Comparison of ENCODE assay signal across 14 mouse cellular contexts in genomic region chr5:129155902-129156311, GRCm38 (mm10). TPM values are rescaled to one million over a fixed set of nuclear protein-coding genes. Genes with fewer than 3 reads are reported as not detected.
DNase-seq lines count a peak whose midpoint lies in the region; ATAC-seq and TF ChIP-seq lines count a peak whose summit lies in the region.
"Had no signal": no experiment of that assay in that cellular context is flagged by ENCODE, and none has a peak within 500 bp of the region (broad histone marks: within the 10 kb centered on the region; RNA-seq: fewer than 3 reads in every experiment).

No protein-coding gene starts in this region.

- H3K4me3 ChIP-seq in ES-Bruce4 (ENCODE audit: low read depth, low read length), result no peak overlapping the region
- no peak overlapping the region for H3K4me3 ChIP-seq in embryonic facial prominence, embryonic 11.5 days (ENCODE audit: low read depth, low read length)
- no peak overlapping the region for H3K4me3 ChIP-seq in hindbrain, embryonic 13.5 days
- H3K4me3 ChIP-seq in midbrain, embryonic 15.5 days, result no peak overlapping the region
- H3K4me3 ChIP-seq: megakaryocyte, embryonic 14.5 days had no signal

- TF ChIP-seq POLR2A in ES-Bruce4 (IDR thresholded peaks at IDR 0.05; ENCODE audit: insufficient read depth, low read length), result no peak

- no peaks in the 10 kb centered on the region for H3K27me3 ChIP-seq in ES-Bruce4 (ENCODE audit: control insufficient read depth, insufficient read depth, low read length, poor library complexity, severe bottlenecking)
- no peaks in the 10 kb centered on the region for H3K27me3 ChIP-seq in embryonic facial prominence, embryonic 11.5 days (ENCODE audit: control insufficient read depth, insufficient read depth, low read length)
- no peaks in the 10 kb centered on the region for H3K27me3 ChIP-seq in hindbrain, embryonic 13.5 days
- no peaks in the 10 kb centered on the region for H3K27me3 ChIP-seq in midbrain, embryonic 15.5 days (replicated peaks)

- H3K9me3 ChIP-seq in ES-Bruce4 (replicated peaks; ENCODE audit: control insufficient read depth, insufficient read depth, low read length, poor library complexity, severe bottlenecking), result no peaks in the 10 kb centered on the region
- H3K9me3 ChIP-seq in embryonic facial prominence, embryonic 11.5 days (replicated peaks; ENCODE audit: control insufficient read depth, low read length), result no peaks in the 10 kb centered on the region
- no peaks in the 10 kb centered on the region for H3K9me3 ChIP-seq in hindbrain, embryonic 13.5 days
- no peaks in the 10 kb centered on the region for H3K9me3 ChIP-seq in midbrain, embryonic 15.5 days
- H3K9me3 ChIP-seq: megakaryocyte, embryonic 14.5 days had no signal

- H3K4me1 ChIP-seq in ES-Bruce4 (ENCODE audit: control insufficient read depth, insufficient read depth, low read length), result peaks cover 17% of the 10 kb centered on the region
- no peaks in the 10 kb centered on the region for H3K4me1 ChIP-seq in embryonic facial prominence, embryonic 11.5 days (ENCODE audit: control insufficient read depth, insufficient read depth, low read length)
- H3K4me1 ChIP-seq in hindbrain, embryonic 13.5 days (replicated peaks), result peaks cover 37% of the 10 kb centered on the region
- peaks cover 19% of the 10 kb centered on the region for H3K4me1 ChIP-seq in midbrain, embryonic 15.5 days

- DNase-seq in embryonic facial prominence, embryonic 11.5 days (ENCODE audit: low spot score), result peak; percentile 44
- no peak for DNase-seq in thymus, postnatal 4 days
- no peak for DNase-seq in spleen, postnatal 10 days (ENCODE audit: low spot score in 2 of 2)
- DNase-seq in thymus, postnatal 10 days (ENCODE audit: low spot score in 2 of 2), result no peak
- DNase-seq in thymus, postnatal 36 days, result no peak
- DNase-seq: cerebellum, adult 11-12 months; heart, postnatal 4 days; kidney, adult 8-10 months; thymus, adult 2 months had no signal

- no peak for TF ChIP-seq CTCF in ES-Bruce4 (IDR thresholded peaks at IDR 0.05; ENCODE audit: low read depth, low read length)

- peak overlapping the region; percentile 97 for H3K27ac ChIP-seq in ES-Bruce4 (ENCODE audit: insufficient read depth, low read length)
- no peak overlapping the region for H3K27ac ChIP-seq in embryonic facial prominence, embryonic 11.5 days (replicated peaks; ENCODE audit: low read depth, low read length)
- peak overlapping the region; percentile 83 for H3K27ac ChIP-seq in hindbrain, embryonic 13.5 days
- H3K27ac ChIP-seq in midbrain, embryonic 15.5 days, result peak overlapping the region; percentile 71
- H3K27ac ChIP-seq: liver, embryonic 14.5 days had no signal

- 25% methylated on average over 9 of the region's 9 CpGs for WGBS in embryonic facial prominence, embryonic 11.5 days
- 9% methylated on average over 9 of the region's 9 CpGs for WGBS in hindbrain, embryonic 13.5 days
- WGBS in midbrain, embryonic 15.5 days, result 3% methylated on average over 9 of the region's 9 CpGs

- H3K4me2 ChIP-seq in embryonic facial prominence, embryonic 11.5 days (ENCODE audit: low read depth, low read length), result no peak overlapping the region
- H3K4me2 ChIP-seq in hindbrain, embryonic 13.5 days, result peak overlapping the region; percentile 16; the same call in 1 of the 2 replicates
- H3K4me2 ChIP-seq in midbrain, embryonic 15.5 days, result peak overlapping the region; percentile 16; the same call in 1 of the 2 replicates

- no peaks in the 10 kb centered on the region for H3K36me3 ChIP-seq in ES-Bruce4 (ENCODE audit: control insufficient read depth, insufficient read depth, low read length, poor library complexity, severe bottlenecking)
- H3K36me3 ChIP-seq in embryonic facial prominence, embryonic 11.5 days (replicated peaks; ENCODE audit: control insufficient read depth, insufficient read depth, low read depth, low read length), result no peaks in the 10 kb centered on the region
- H3K36me3 ChIP-seq in hindbrain, embryonic 13.5 days, result no peaks in the 10 kb centered on the region
- no peaks in the 10 kb centered on the region for H3K36me3 ChIP-seq in midbrain, embryonic 15.5 days (replicated peaks)

- ATAC-seq in embryonic facial prominence, embryonic 11.5 days (replicated peaks; ENCODE audit: insufficient number of reproducible peaks, low FRiP score, low TSS enrichment, low read depth), result peak; percentile 37
- ATAC-seq in hindbrain, embryonic 13.5 days (ENCODE audit: low FRiP score), result peak; percentile 70; the same call in 1 of the 2 replicates
- ATAC-seq in midbrain, embryonic 15.5 days (replicated peaks), result peak; percentile 60; the same call in 1 of the 2 replicates

- H3K9ac ChIP-seq in ES-Bruce4 (ENCODE audit: low read depth, poor library complexity, severe bottlenecking), result no peak overlapping the region
- no peak overlapping the region for H3K9ac ChIP-seq in embryonic facial prominence, embryonic 11.5 days (replicated peaks; ENCODE audit: low read length)
- H3K9ac ChIP-seq in hindbrain, embryonic 13.5 days, result peak overlapping the region; percentile 43; the same call in 1 of the 2 replicates
- no peak overlapping the region for H3K9ac ChIP-seq in midbrain, embryonic 15.5 days
- H3K9ac ChIP-seq: liver, embryonic 14.5 days had no signal

- 0 out of 2 replicates have a peak, but pooled peaks have one; percentile 0 for TF ChIP-seq EP300 in ES-Bruce4 (IDR thresholded peaks at IDR 0.05; ENCODE audit: insufficient read depth, low read depth, low read length)

RNA-seq across cellular contexts. Expression of gene Adgrd1, which starts 59.4 kb away (rescaled TPM):
- not detected in 2 replicates for polyA plus RNA-seq in ES-Bruce4 (2011; ENCODE audit: insufficient read depth, insufficient read length, low read depth, missing spikeins)
- 0.06 TPM in 1 of 2 replicates, not detected in the other for polyA plus RNA-seq in embryonic facial prominence, embryonic 11.5 days (2014; fragmentation: Nextera tagmentation; extraction: Ambion mirVana)
- 0.13 and 0.14 TPM in 2 replicates for polyA plus RNA-seq in hindbrain, embryonic 13.5 days (2015; fragmentation: Nextera tagmentation; extraction: Ambion mirVana)
- polyA plus RNA-seq in midbrain, embryonic 15.5 days (2015; fragmentation: Nextera tagmentation; extraction: Ambion mirVana), result 0.18 and 0.26 TPM in 2 replicates
